Mouse (Mus musculus): ENCODE results near the gene Lsm14a.

Lsm14a gene

GRCm38 (mm10) chr7:34312786-34313442, 80.2 kb downstream of the Lsm14a start:
- CTCF ChIA-PET: no interaction called here

GRCm38 (mm10) chr7:34309186-34309764, 83.8 kb downstream of the Lsm14a start:
- CTCF ChIA-PET: no interaction called here

- CTCF ChIA-PET: no interaction called here
These were observed 84.5 kb downstream of the Lsm14a start for GRCm38 (mm10) chr7:34308586-34308985.

- CTCF ChIA-PET: no interaction called here
These were observed 87.7 kb downstream of the Lsm14a start for GRCm38 (mm10) chr7:34305454-34305853.

- CTCF ChIA-PET: no interaction called here
These were observed 90.5 kb downstream of the Lsm14a start for GRCm38 (mm10) chr7:34302651-34303050.

GRCm38 (mm10) chr7:34301952-34302351, 91.2 kb downstream of the Lsm14a start:
- CTCF ChIA-PET: no interaction called here

GRCm38 (mm10) chr7:34298818-34299217, 94.3 kb downstream of the Lsm14a start:
- CTCF ChIA-PET: no interaction called here

GRCm38 (mm10) chr7:34296124-34296523, 97.0 kb downstream of the Lsm14a start:
- CTCF ChIA-PET: no interaction called here

Data from spleen, embryonic (tissue).